Mouse (Mus musculus): ENCODE data around the gene Gtf3c2. TPM values are rescaled to one million over a fixed set of nuclear protein-coding genes. Genes with fewer than 3 reads are reported as not detected.

The Gtf3c2 gene
- total and polyA plus RNA-seq, 3 experiments, result 22.8 to 96.9 (median 49.4) TPM

GRCm38 (mm10) chr5:31221304-31221945, 41.5 kb upstream of the Gtf3c2 start:
- dilution Hi-C loops (cut with MboI; ENCODE audit: extremely low pct_ligation_motif_present, extremely low pct_unique_long_range_greater_than_20kb, low sequenced_read_pairs) (no loop called here), in situ Hi-C loops (cut with MboI; ENCODE audit: low pct_ligation_motif_present, low pct_unique_long_range_greater_than_20kb, low sequenced_read_pairs) (no loop called here)
- peaks cover 0 to 13% of the 10 kb centered on the region in 2 experiments; a peak in 2 of 4 replicates for H3K4me1 ChIP-seq (ENCODE audit: control insufficient read depth in 1 of 2, insufficient read depth in 2 of 2)
- peaks cover 0 to 4% of the 10 kb centered on the region in 2 experiments for H3K36me3 ChIP-seq (replicated peaks in 1 of 2; ENCODE audit: control insufficient read depth in 1 of 2, insufficient read depth in 1 of 2, low read length in 1 of 2)
- TF ChIP-seq POLR2AphosphoS2 (IDR thresholded peaks at IDR 0.05; ENCODE audit: low read depth, low read length) (no peak; the same call in 1 of the 2 replicates), MAFK (IDR thresholded peaks at IDR 0.05; ENCODE audit: insufficient replicate concordance, low read length) (no peak), CHD1 (IDR thresholded peaks at IDR 0.05; ENCODE audit: low read depth, low read length) (peak; percentile 78), NELFE (IDR thresholded peaks at IDR 0.05; ENCODE audit: low read depth, low read length) (peak; percentile 51; the same call in 1 of the 2 replicates), MAX (IDR thresholded peaks at IDR 0.05; ENCODE audit: low read length) (no peak; the same call in 1 of the 2 replicates), RCOR1 (conservative IDR thresholded peaks at IDR 0.05; ENCODE audit: low read depth, low read length) (no peak), TCF12 (IDR thresholded peaks at IDR 0.05; ENCODE audit: low read depth, low read length) (peak; percentile 46), MEF2A (IDR thresholded peaks at IDR 0.05; ENCODE audit: borderline replicate concordance, low read depth, low read length) (no peak), ZKSCAN1 (IDR thresholded peaks at IDR 0.05; ENCODE audit: borderline replicate concordance, low read depth, low read length) (no peak), POLR2A (IDR thresholded peaks at IDR 0.05; ENCODE audit: low read depth, low read length) (no peak), IRF4 (IDR thresholded peaks at IDR 0.05; ENCODE audit: low read depth, low read length) (peak; percentile 23; the same call in 1 of the 2 replicates), CTCF (conservative IDR thresholded peaks at IDR 0.05 in 1 of 2, IDR thresholded peaks at IDR 0.05 in 1 of 2; ENCODE audit: low read depth in 2 of 2, low read length in 2 of 2) (peak in 1 of 2 experiments; percentile 82; a peak in 2 of 4 replicates), SIN3A (IDR thresholded peaks at IDR 0.05; ENCODE audit: low read length) (peak; percentile 61), MYC (IDR thresholded peaks at IDR 0.05; ENCODE audit: low read depth, low read length) (peak; percentile 85), JUN (IDR thresholded peaks at IDR 0.05; ENCODE audit: insufficient read depth, low read depth, low read length) (no peak), ELF1 (IDR thresholded peaks at IDR 0.05; ENCODE audit: low read depth, low read length) (peak; percentile 11; the same call in 1 of the 2 replicates), HCFC1 (IDR thresholded peaks at IDR 0.05; ENCODE audit: low read depth, low read length) (peak; percentile 57), ZMIZ1 (IDR thresholded peaks at IDR 0.05; ENCODE audit: low read depth, low read length) (0 out of 2 replicates have a peak, but pooled peaks have one; percentile 55), KAT2A (IDR thresholded peaks at IDR 0.05; ENCODE audit: insufficient replicate concordance, low read length) (no peak), ZNF384 (IDR thresholded peaks at IDR 0.05; ENCODE audit: low read depth, low read length) (peak; percentile 58), RAD21 (IDR thresholded peaks at IDR 0.05; ENCODE audit: low read depth, low read length) (peak; percentile 59), MXI1 (IDR thresholded peaks at IDR 0.05; ENCODE audit: low read depth, low read length) (no peak; the same call in 1 of the 2 replicates), JUND (conservative IDR thresholded peaks at IDR 0.05; ENCODE audit: low read depth, low read length) (no peak), UBTF (IDR thresholded peaks at IDR 0.05; ENCODE audit: low read depth, low read length) (no peak), TBP (conservative IDR thresholded peaks at IDR 0.05; ENCODE audit: low read depth, low read length) (no peak), CHD2 (IDR thresholded peaks at IDR 0.05; ENCODE audit: low read length) (no peak), NRF1 (IDR thresholded peaks at IDR 0.05; ENCODE audit: low read depth, low read length) (peak; percentile 37), MAZ (IDR thresholded peaks at IDR 0.05; ENCODE audit: low read depth, low read length) (peak; percentile 37; the same call in 1 of the 2 replicates), PAX5 (IDR thresholded peaks at IDR 0.05; ENCODE audit: low read length) (no peak), USF2 (conservative IDR thresholded peaks at IDR 0.05; ENCODE audit: low read depth, low read length) (no peak), BHLHE40 (IDR thresholded peaks at IDR 0.05; ENCODE audit: low read depth, low read length) (no peak; the same call in 1 of the 2 replicates), SMC3 (IDR thresholded peaks at IDR 0.05; ENCODE audit: low read depth, low read length) (peak; percentile 50), ETS1 (conservative IDR thresholded peaks at IDR 0.05; ENCODE audit: low read depth, low read length) (no peak)
- peak; percentile 85 for DNase-seq (ENCODE audit: extremely low read depth)
- no peaks in the 10 kb centered on the region for H3K9me3 ChIP-seq (replicated peaks; ENCODE audit: low read length)
- peak overlapping the region; percentile 26 for H3K27ac ChIP-seq (ENCODE audit: insufficient read depth, low read depth)
- H3K4me2 ChIP-seq (ENCODE audit: insufficient read depth, low read depth, poor library complexity, severe bottlenecking), result peak overlapping the region; percentile 24
- no peaks in the 10 kb centered on the region for H3K27me3 ChIP-seq (replicated peaks)
- H3K4me3 ChIP-seq (replicated peaks in 1 of 3; ENCODE audit: low read depth in 2 of 3, low read length in 2 of 3, poor library complexity in 1 of 3), result peak overlapping the region; percentile 64 to 93 (median 93)
- peak overlapping the region; percentile 87 for H3K9ac ChIP-seq (ENCODE audit: insufficient read depth, low read depth)
- peaks cover 36% of the 10 kb centered on the region for H3K79me2 ChIP-seq (replicated peaks; ENCODE audit: control insufficient read depth, extremely low read depth, insufficient read depth, poor library complexity, severe bottlenecking)

Data from CH12.LX (cell line).